Mouse (Mus musculus): ENCODE data around the gene Paxbp1.

GRCm38 (mm10) chr16:91043461-91044248 is 688 bp downstream of the Paxbp1 start:
- TF ChIP-seq CTCF (IDR thresholded peaks at IDR 0.05; ENCODE audit: borderline replicate concordance, control insufficient read depth, extremely low read depth, insufficient read depth, low read length, poor library complexity): no peak
- no peak for TF ChIP-seq POLR2A (IDR thresholded peaks at IDR 0.05; ENCODE audit: control insufficient read depth, extremely low read depth, insufficient read depth, low read length, poor library complexity)

Measured in thymus, adult 2 months (tissue).